Mouse (Mus musculus): ENCODE results near the gene Arhgef6. TPM values are rescaled to one million over a fixed set of nuclear protein-coding genes. Genes with fewer than 3 reads are reported as not detected.

Gene Arhgef6
- total RNA-seq, 2 experiments from 2014 or later, result 25.5 to 39.7 TPM

DNA sequence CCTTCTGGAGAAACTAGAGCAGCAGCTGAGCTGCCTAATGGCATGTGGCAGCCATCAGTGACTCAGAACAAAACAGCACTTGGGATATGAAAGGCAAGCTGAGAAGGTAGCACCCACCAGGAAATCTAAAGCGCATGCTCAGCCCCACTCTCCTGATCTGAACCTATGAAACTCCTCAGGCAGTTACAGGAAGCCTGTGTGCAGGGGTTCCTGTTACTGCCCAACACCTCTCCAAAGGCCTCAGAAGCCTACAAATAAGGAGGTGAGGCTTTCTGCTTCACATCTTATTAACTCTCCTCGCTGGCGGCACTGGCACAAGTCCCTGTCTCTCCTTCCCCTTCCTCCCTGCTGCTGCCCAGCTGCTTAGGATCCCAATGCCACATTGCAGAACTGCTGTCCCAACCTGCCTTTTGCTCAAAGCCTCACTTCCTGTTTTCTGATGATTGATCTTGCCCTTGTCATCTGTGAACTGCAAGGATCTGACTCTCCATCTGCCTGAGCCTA is 33.7 kb downstream of the Arhgef6 start:
- DNase-seq (ENCODE audit: low spot score in 2 of 2), result no peak

DNA sequence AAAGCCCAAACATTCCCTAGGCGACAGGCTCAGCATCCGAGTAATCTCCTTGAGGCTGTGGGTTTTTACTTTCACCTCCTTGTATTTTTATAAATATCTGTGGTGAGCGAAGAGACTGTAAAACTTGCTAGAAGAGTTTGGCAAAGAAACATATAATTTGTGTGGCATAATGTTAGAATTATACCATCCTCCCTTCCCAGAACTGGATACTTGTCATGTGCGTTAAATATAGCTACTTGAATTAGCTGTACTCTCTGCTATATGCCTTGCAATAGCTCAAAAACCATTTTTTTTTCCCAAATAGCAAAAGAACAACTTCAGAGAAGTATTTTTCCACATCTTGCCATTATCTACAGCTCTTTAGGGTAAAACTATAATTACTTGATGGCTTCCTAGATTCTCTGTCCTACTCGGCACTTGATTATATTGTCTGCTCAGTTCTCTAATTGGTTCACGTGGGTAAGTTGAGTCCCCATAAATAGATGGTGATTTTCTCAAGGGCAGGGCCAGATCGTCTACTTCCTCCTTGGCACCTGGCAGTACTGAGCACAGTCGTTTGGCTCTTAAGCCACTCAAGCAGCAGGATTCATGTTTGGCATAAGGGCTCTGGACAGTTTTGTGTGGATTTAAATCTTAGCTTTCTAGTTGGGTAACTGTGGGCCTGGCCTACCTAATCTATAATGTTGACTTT is 35.2 kb downstream of the Arhgef6 start:
- no peak for DNase-seq (ENCODE audit: low spot score in 2 of 2)

DNA sequence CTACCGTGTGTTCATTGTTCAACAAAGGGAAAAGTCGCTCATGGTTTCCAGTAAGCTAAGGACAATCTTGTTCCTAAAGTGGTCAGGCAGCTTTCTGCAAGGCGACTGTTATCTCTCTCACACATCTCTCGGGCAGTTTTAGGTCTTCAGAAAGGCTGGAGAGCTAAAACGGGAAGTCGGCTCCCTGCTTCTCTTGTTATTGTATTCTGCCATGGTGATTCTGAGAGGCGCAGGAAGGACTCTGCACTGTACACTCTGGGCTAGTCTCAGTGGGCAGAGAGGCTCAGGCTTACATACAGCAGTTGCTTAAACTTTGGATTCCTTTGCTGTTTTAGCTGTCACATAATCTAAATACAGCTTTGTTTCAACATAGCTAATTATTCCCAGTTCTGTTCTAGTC is 39.6 kb downstream of the Arhgef6 start:
- no peak for DNase-seq (ENCODE audit: low spot score in 2 of 2)

DNA sequence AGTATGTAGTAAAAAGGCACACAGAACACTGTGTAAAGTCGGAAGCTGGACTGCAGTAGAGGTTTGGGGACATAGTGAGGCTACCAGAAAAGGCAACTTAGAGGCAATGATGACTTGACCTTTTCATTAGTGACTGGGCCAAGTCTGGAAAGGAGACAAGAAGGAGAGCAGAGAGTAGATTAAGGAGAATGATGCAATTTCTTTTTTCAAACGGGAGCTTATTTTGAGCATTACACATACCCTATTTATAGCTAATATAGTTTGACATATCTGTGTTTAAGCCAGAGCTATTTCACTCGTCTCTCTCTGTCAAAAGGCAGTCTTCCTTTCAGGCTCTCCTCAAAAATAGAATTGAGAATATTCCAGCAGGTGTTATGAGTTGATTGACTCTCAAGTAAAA is 50.1 kb downstream of the Arhgef6 start:
- DNase-seq (ENCODE audit: low spot score in 2 of 2), result no peak

DNA sequence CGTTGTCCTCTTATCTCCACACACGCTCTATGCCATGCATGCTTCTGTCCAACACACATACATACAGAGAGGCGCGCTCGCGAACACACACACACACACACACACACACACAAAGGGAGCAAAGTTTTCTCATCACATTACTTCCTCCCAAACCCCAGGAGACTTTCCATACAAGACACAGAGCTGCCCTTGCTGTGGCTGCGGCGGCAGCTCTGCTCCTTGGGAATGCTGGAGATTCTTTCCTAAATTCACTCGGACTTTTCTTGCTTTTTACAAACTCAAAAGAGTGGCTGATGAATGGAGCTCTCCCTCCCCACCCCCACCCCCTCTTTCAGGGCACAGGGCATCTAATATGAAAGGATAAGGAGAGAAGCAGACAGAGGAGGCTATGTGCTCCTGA is 52.2 kb downstream of the Arhgef6 start:
- no peak for DNase-seq (ENCODE audit: low spot score in 2 of 2)

DNA sequence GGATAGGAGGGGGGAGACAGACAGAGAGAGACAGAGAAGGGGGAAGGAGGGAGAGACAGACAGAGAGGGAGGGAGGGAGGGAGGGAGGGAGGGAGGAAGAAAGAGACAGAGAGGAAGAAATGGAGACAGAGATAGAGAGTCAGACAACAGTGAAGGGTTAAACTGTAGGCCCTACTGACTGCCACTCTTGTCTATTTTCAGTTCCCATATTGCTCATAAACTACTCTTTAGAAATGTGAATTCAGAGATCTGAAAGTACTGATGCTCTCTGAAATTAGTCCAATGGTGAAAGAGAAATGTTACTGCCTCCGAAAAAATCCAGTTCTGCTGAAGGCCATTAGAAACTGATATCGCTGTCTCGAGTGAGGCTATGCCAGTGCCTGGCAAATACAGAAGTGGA is 56.3 kb downstream of the Arhgef6 start:
- DNase-seq (ENCODE audit: low spot score in 2 of 2), result no peak

DNA sequence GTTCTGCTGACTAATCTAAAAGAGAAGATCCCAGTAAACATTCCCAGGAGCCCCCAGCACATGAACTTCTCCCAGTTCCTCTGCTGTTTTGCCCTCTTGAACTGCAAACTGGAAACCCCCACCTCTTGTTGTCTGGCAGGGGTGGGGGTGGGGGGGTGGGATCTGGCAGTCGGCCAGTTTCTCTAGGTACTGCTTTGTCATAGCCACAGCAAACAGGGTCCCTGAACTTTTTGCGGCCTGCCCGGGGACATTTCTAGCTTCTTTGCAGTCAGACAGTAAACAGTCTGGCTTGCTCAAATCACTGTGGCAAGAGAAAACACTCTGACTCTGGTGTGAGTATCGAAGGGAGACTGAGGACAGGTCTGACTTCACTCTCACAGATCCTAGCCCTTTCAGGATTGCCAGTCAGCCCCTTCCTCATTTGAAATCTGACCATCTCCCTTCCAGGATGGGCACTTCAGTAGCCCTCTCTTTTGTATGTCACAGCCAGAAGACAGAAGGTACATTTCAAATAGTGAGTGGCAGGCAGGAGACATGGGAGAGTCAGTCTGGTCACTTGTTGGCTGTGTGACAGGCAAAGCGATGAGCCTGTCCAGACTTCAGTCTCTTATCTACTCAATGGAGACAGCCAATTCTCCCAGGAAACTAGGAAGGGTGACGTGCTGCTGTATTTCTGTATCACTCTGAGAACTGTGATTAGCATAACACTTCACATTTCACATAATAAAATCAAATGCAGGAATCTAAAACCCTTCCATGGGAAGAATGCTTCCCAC is 60.8 kb downstream of the Arhgef6 start:
- DNase-seq (ENCODE audit: low spot score in 2 of 2), result no peak

DNA sequence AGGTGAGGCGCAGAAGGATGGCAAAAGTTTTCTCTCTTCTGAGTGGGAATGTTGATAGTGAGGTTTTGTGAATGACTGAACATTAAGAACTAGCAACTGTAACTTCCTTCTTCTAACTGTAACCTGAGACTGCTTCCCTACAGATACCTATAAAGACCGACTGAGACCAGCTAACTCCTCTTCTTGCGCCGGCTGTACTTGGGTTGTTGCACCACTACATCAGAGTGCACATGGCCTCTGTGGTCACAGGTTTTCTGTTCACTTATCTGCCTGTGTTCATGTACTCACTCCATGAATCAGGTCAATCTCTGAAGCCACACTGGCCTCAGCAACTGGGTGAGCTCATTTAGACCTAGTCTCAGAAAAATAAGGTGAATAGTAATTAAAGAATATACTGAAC is 75.0 kb downstream of the Arhgef6 start:
- no peak for DNase-seq (ENCODE audit: low spot score in 2 of 2)

DNA sequence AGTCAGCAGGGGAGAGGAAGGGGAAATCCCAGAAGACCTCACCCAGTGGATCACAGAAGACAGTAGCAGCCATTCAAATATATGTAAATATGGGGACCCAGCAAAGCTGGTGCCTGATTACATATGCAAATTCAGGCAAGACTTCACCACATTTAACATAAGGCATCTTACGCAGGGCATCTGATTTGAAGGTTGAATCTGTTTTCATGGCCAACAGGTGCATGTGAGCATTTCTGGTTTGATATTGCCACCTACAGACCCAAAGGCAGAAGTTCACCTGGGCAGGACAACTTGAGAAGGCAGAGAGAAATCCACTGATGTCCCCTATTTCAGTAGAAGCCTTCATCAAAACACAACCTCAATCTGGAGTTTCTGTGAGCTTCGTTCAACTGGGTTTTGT is 77.8 kb downstream of the Arhgef6 start:
- DNase-seq (ENCODE audit: low spot score in 2 of 2), result no peak

DNA sequence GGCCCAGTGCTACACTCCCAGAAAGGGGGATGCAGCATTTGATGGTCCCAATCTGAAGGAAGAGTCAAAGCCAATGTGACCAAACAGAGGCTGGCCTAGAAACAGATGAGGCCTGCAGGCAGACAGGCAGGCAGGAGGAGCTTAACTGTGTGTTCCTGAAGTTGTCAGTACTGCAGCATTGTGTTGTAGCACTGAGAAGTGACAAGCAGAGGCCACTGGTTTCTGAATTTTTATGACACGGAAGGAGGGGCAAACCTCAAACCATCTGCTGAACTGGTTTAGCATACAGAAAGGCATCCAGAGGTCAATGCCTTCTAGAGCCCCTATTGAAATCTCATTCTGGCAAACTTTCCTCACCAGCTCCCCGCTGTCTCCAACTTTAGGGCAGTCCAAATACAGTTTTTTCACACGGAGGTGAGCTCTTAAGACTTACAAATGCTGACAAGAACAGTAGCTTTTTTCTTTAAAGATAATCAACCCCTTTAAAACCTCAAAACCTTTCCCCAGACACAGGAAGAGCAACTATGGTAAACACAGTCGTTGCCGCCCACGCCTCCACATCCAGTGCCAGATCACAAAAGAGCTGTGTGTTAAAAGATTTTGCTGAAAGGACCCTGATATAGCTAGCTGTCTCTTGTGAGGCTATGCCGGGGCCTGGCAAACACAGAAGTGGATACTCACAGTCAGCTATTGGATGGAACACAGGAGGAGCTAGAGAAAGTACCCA is 85.0 kb downstream of the Arhgef6 start:
- DNase-seq (ENCODE audit: low spot score in 2 of 2), result no peak

DNA sequence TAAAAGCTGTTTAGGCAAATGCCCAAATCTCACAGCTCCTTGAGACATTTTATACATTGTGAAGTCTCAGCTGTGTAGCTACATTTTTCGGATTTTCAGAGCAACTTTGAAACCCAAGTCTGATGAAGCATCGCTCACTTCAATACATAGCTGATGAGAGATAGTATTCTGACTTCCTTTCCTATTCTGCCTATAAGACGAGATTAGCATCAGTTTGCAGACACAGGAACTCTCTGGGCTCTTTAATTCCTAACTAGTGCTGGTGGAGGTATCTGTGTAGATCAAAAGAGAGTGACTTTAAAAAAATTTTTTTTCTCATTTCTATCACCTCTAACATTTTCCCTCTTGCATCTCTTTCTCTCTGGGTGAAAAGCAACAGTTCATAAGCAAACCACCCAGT is 100.0 kb downstream of the Arhgef6 start:
- no peak for DNase-seq (ENCODE audit: low spot score in 2 of 2)

DNA sequence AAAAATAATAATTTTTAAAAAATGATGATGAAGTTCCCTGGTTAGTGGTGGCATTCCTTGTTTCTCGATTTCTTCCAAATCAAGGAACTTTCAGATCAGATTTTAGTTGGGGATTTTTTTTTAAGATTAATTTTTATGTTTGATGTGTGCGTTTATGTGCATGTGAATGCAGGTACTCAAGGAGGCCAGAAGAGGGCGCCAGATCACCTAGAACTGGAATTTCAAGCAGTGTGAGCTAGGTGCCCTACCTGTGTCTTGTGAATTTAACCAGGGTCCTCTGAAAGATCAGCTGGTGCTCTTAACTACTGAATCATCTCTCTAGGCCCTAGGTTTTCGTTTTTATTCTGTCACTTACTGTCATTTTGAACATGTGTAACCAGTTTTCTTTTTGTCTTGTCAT is 102.5 kb downstream of the Arhgef6 start:
- DNase-seq (ENCODE audit: low spot score in 2 of 2), result no peak

DNA sequence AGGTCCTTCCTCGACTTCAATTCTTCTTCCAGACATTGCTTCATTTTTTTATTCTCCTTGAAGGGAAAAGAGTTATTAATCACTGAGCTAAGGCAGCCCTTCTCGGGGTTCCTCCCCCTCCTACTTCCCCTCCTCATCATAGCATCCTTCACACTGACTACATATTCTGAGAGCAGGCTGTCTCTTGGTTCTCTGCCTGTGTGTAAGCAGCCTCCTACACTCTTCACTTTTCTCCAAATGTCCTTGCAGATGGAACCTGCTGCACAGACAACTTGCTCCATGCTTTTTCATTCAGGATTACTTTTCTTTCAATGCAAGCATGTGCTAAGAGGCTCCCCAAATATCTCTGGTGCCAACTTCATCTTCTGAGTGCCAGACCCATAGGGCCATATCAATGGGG is 104.9 kb downstream of the Arhgef6 start:
- DNase-seq (ENCODE audit: low spot score in 2 of 2), result no peak

DNA sequence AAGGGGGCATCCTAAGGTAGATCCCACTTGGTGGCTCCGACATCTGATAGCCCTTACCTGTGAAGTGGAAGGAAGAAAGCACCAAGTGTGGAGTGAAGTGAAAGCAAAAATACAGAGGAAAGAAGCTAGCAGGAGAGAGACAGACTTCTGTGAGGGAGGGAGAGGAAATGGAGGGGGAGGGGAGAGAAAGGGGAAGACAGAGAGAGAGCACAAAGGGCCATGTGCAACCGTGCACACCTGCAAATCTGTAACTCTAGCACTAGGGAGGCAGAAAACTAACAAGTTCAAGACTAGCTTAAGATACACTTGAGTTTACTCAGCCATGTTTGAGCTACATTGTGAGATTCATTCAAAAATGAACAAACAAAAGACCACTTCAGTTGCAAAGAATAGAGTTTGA is 110.4 kb downstream of the Arhgef6 start:
- no peak for DNase-seq (ENCODE audit: low spot score in 2 of 2)

DNA sequence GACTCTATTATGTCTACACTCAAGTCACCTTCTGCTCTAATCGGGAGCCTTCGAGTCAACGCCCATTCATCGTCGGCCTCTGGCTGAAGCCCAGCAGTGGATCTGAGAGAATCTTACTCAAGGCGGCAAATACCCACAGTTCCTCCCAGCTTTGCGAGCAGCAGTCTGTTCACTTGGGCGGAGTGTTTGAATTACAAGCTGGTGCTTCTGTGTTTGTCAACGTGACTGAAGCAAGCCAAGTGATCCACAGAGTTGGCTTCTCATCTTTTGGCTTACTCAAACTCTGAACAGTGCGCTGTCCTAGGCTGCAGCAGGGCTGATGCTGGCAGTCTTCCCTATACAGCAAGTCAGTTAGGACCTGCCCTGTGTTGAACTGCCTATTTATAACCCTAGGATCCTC is 115.2 kb downstream of the Arhgef6 start:
- DNase-seq (ENCODE audit: low spot score in 2 of 2), result no peak

DNA sequence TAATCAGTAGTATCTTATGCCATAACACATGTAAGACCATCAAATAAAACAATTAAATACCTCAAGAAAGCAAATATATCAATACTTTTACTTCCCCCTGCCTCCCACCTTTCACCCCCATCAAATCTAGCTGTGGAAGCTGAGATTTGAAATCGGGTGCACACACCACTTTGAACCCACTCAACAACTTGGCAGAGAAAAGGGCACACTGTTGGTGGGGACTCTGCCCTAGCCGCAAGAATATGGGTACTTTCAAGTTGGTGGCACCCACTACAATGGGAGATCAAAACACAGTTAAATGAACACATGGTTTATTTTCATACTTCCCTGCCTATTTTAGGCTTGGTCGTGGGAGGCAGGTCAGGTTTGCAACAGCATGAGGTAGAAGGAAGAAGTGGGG is 116.6 kb downstream of the Arhgef6 start:
- DNase-seq (ENCODE audit: low spot score in 2 of 2), result no peak

DNA sequence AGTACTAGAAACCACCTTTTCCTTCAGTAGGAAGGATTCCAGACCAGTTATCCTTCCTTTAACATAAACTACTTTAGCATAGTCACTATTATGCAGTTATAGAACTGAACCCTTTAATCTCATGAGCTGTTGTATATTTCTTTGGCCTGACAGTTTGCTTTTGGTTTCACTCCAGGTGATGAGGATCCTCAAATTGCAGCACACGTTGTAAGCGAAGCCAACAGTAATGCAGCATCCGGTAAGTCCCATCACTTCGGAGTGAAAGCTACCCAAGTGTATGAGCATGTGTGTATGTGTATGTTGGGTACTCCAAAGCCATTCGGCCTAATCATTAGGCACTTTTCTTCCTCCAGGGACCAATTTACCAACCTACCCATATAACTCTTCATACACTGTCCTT is 119.0 kb downstream of the Arhgef6 start:
- no peak for DNase-seq (ENCODE audit: low spot score in 2 of 2)

DNA sequence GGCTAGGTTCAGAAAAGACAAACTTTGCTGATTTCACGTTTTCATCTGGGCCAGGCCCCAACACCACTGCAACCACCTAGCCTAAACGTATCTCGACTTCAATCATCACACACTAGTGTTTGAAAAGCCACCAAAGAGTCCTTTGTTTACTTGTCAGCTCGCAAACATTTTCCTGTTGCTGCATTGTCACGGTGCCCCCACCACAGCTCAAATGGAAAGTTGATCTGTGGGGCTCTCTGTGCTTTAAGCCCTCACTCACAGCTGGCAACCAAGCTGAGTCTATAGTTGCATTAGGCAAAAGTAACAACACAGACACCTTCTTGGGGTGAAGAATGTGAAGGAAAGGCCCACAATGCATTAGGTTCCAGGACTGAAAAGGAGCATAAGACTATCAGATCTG is 122.3 kb downstream of the Arhgef6 start:
- DNase-seq (ENCODE audit: low spot score in 2 of 2), result no peak

DNA sequence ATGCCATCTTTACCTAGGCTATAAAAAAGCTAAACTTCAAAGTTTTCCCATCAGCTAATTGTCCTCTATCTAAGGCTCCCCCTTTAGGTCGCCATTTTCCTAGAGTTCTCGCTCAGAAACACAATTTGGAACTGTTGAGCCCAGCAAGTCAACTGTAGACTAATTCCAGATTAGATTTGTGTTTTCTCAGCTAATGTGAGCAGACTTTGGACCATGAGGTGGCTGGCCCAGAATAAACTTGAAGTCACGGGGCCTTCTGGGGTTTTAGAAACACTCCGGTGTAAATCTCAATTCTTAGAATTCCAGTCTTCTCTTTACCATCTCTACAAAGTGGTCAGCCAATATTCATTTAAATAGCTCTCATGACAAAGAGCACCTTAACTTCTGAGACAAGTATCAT is 123.0 kb downstream of the Arhgef6 start:
- DNase-seq (ENCODE audit: low spot score in 2 of 2), result no peak

DNA sequence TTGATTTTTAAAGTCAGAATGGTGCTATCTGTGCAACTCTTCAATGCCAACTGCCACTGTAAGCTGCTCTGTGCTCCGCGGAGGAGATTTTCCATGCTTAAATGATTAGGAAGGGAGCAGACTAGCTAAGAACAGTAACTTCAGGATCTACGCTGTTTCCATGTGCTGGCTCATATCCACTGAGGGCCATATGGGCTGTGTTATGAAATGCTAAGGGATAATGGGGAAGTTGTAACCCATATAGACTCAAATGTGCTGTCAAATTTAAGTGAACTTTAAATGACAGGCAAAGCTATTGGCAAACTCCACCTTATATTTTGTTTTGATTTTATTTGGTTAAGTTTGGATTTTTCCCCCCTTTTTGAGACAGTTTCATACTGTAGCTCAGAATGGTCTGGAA is 125.7 kb downstream of the Arhgef6 start:
- no peak for DNase-seq (ENCODE audit: low spot score in 2 of 2)

DNA sequence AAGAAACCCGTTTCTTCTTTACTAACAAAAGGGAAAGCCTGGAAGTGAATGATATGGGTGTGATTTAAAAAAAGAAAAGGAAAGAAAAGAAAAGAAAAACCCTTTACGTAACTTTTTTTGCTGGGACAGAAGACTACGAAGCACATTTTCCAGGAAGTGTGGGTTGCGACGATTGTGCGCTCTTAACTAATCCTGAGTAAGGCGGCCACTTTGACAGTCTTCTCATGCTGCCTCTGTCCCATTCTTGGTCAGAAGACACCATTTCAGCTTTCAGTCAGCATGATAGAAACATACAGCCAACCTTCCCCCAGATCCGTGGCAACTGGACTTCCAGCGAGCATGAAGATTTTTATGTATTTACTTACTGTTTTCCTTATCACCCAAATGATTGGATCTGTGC is 126.7 kb downstream of the Arhgef6 start, which contains the start of gene Cd40lg:
Cd40lg (plus strand) TSS at position 268 of the 400 bp plus-strand sequence.
- no peak for DNase-seq (ENCODE audit: low spot score in 2 of 2)

DNA sequence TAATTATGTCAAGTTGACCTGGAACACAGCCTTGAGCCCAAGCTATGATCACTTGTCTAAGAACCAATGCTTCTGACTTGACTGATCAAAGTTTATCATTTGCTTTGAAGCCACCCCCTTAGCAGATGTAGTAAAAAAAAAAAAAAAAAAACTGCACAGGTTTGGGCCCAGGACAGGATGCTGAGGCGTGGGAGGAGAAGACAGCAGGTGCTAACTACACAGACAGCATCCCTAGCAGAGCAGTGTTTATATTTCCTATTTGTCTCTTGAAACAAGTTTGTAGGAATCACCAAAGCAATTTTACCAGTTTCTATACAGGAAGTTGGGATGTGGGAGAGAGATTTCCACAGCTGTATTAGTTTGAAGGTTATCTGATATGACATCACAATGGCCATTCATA is 127.9 kb downstream of the Arhgef6 start:
- DNase-seq (ENCODE audit: low spot score in 2 of 2), result no peak
